Mouse (Mus musculus) megakaryocyte, adult 5-6 weeks (primary cell): ENCODE results near the gene Nup153. TPM values are rescaled to one million over a fixed set of nuclear protein-coding genes. Genes with fewer than 3 reads are reported as not detected.

ENCODE experiments used
- ATAC-seq: 2 replicates; pipeline ENCODE4 v1.8.0; 2016; ENCODE audit warnings: mild to moderate bottlenecking, inconsistent platforms; ENCODE audit not compliant: poor library complexity, severe bottlenecking
- total RNA-seq, 2 experiments: library from RNA; stranded (forward) in 1 of 2; stranded (reverse) in 1 of 2; fragments of 153-499, 151-499 nt in 1 of 2; fragments of 221-1000, 200-1000 nt in 1 of 2; gene quantifications; 2 replicates each; pipeline versions ENCODE4 v1.2.3 to v1.2.4; 2015 to 2017

The Nup153 gene
- 63.5 and 86.7 TPM in 2 replicates for total RNA-seq (2015)
- total RNA-seq (2017), result 52.0 and 57.3 TPM in 2 replicates

GRCm38 (mm10) chr13:46727837-46728268 is at the start of gene Nup153:
Nup153 (minus strand) TSS chr13:46727940.
- peak; percentile 95 for ATAC-seq

DNA sequence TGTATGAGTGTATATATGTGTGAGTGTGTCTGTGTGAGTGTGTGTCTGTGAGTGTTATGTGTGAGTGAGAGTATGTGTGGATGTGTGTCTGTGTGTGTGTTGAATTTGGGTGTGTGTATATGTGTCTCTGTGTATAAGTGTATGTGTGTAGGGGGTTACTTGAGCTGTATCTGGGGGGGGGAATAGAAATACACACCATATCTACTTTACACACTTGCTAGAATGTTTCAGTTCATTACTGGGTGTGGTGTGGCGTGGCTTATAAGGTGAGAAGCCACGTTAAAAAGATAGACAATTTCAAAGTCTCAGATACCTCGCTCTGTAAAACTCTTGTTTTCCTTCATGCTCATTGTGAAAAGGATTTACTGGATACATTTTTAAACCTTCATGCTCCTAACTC is 49.7 kb upstream of the Nup153 start:
- ATAC-seq, result no peak

GRCm38 (mm10) chr13:46776636-46777305 is 49.0 kb upstream of the Nup153 start:
- ATAC-seq, result no peak

DNA sequence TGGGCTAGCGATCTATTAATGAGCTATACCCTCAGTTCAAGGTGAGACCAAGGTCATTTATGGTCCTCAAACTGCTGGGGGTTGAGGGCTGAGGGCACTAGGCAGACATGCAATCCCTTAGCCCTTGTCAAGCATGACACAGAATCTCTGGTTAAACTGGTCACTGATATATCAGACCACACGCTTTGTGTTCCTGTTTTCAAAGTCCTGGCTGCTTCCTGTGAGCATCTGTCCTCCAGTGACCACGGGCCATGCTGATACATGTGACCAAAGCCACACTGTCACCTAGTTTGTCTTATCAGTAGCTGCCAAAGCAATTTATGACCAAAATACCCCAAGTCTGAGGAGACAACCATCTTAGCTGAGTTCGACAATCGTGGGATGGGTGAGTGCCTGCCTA is 47.3 kb upstream of the Nup153 start:
- ATAC-seq, result peak; percentile 82

DNA sequence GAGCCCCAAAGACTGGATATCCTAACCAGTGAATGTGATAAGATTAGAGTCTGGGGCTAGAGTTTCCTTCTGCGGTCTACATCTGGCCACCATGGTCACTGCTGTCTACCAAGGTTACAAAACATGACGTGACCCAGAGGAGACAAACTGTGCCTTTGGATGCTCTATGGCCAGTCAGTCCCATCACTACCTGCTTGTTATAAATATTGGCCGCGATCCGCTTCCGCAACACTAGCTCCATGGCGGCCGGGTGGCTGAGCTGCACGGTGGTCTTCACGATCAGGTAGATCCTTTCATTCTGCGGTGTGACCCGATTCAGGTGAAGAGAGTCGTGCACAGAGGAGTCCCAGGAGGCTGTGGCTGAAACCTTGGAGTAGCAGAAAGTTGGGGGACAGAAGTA is 44.8 kb upstream of the Nup153 start:
- ATAC-seq, result 0 out of 2 replicates have a peak, but pooled peaks have one; percentile 28

- peak; percentile 30; the same call in 1 of the 2 replicates for ATAC-seq
Measured at GRCm38 (mm10) chr13:46765361-46765760, 37.6 kb upstream of the Nup153 start.

DNA sequence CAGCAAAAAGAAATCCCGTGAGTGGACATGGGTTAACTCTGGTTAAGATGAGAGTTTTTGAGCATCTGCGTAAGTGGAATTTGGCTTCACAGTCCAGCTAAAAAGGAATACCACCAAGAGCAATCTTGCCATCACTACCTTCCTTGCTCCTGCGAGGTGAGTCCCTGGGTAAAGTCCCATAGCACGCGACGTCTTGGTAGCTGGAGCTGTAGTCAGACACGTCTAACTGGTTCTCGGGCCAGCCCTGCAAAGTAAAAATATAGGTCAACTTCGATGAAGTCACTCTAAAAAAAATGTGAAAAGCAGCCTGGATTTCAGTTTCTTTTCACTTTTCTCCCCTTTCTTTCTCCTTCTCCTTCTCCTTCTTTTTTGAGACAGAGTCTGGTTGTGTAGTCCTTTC is 35.5 kb upstream of the Nup153 start:
- ATAC-seq, result no peak

DNA sequence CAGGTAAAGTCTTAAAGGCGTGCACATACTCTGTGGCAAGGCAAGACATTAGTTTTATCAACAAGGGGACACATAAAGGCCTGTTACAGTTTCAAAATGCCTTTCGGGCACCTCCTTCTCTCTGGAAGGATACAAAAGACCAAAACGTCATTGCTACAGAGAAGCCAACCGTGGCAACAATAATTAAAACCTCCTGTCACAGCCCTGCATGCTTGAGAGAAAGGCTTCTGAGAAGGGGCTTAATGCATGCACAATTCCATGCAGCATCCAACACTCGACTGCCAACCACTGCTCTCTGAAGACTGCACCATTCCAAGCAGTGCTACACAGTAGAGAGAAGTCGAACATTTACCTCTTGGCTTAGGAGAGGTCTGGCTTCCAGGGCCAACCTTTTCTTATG is 33.2 kb upstream of the Nup153 start:
- no peak for ATAC-seq

- ATAC-seq, result no peak
Measured at GRCm38 (mm10) chr13:46759281-46759809, 31.6 kb upstream of the Nup153 start.

DNA sequence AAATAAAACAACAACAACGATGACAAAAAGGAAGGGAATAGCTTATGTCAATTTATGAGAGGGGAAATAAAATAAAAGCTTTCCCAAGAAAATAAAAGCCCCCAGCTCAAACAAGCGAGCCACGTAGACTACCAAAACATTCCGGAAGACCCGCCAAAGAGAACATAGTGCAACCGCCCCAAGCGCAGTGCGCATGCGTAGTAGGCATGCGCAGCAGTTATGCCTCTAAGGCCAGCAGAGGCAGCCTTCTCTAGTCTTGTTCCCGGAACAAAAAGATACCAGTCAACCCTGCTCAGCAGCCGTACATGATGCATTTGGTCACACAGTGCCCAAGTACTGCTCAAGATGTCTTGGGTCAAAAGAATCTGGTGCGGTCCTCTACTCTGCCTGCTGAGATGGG is 30.9 kb upstream of the Nup153 start:
- ATAC-seq, result no peak

DNA sequence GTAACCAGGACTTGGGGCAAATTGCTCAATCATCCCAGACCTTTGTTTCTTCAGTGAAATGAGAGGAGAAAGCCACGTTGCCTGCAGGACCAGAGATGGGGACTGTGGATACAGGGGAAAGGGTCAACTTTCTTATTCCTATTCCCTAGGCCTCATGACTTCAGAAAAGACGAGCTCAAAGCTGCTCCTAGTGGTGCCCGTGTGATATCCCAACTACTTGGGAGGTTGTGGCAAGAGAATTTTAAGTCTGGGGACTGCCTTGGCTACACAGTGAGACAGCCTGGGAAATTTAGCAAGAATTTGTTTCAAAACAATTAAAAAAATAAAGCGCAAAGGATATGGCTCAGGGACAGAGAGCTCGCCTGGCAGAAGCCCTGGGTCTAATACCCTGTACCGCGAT is 30.2 kb upstream of the Nup153 start:
- ATAC-seq, result no peak

- ATAC-seq, result no peak
Measured at GRCm38 (mm10) chr13:46753294-46753693, 25.6 kb upstream of the Nup153 start.

DNA sequence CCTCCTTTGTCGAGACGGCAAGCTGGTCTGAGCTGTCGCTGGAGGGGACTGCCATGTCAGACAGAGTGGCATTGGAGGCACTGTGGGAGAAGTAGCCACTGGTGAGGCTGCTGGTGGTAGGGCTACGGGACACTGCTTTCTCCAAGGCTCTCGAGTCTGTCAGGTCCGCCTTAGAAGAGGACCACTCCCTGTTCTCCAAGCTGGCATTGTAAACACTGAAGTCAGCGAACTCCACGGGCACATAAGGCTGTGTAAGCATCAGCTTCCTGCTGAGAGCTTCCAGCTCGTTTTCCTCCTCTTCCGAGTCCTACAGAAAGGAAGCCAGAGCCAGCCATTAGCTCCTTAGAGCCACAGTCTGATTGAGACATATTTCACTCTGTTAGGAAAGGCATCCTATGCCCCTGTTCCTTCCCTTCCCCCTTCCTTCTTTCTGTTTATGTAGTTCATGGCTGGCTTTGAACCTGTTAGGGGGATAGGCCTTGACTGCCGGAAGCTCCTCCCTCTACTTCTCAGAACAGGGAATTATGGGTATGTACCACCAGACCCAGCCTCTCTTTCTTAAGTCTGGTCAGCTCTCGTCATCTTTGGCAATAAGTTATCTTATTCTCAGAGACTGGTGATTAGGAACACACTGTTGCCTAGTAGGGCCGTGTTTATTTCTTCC is 25.0 kb upstream of the Nup153 start:
- no peak for ATAC-seq

DNA sequence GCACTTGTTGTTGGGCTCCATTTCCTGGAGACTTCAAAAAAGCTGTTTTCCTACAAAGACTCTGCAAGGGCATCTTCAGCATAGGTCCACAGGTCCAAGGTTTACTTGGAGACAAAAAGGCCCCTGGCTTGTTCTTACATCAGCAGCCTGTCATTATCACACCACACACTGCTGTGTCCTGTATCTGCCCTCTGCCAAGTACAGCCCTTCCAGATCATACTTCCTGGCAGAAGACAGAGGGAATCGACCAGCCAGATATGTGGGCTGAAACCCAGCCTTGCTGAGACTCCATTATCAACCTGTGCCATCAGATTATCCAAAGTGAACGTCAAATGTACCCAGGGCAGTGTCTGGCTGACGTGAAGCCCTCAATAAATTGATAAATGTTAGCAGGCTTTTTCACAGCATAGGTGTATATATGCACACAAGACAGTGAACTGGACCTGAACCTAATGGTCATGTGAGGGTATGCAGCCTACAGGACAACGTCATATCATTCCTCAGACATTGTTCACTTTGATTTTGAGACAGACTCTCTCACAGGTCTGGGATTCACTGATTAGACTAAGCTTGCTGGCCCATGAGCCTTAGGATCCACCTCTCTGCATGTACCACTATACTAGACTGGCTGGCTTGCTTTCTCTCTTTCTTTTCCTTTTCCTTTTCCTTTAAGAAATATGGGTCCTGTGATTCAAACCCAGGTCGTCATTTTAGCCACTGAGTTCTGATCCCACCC is 20.6 kb upstream of the Nup153 start:
- ATAC-seq, result no peak

- ATAC-seq, result no peak
Measured at GRCm38 (mm10) chr13:46743821-46744220, 16.1 kb upstream of the Nup153 start.

GRCm38 (mm10) chr13:46742367-46742766 is 14.6 kb upstream of the Nup153 start:
- no peak for ATAC-seq

DNA sequence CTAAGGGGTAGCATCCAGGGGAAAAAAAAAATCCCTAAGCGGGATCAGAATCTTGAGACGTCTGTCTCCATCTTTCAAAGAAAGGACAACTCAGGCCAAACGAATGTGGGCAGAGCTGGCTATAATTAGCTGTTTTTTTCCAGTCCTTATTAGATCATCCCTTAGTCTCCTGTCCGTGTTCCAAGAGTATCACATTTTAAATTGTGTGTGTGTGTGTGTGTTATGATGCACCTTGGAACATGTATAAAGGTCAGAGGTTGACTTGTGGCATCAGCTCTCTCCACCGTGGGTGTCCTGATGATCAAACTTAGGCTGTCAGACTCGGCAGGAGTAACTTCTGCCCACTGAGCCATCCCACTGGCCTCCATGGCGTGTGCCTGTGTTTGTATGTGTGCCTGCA is 11.7 kb upstream of the Nup153 start:
- ATAC-seq, result no peak

DNA sequence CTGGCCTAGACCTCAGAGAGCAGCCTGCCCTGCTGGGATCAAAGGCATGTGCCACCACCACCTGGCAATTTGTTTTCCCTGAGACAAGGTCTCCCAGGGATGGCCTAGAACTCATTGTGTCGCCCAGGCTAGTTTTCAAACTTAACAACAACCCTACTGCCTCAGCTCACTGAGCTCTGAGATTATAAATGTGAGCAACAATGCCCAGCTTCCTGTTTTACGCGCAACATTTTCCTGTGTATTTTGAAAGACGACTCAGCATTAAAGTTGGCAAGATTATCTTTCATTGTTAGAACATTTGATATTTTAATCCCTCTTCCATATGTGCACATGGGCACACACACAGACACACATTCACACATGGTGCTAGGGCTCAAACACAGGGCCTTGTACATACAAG is 9.7 kb upstream of the Nup153 start:
- peak; percentile 34; the same call in 1 of the 2 replicates for ATAC-seq

- peak; percentile 34 for ATAC-seq
Measured at GRCm38 (mm10) chr13:46736479-46736865, 8.7 kb upstream of the Nup153 start.

DNA sequence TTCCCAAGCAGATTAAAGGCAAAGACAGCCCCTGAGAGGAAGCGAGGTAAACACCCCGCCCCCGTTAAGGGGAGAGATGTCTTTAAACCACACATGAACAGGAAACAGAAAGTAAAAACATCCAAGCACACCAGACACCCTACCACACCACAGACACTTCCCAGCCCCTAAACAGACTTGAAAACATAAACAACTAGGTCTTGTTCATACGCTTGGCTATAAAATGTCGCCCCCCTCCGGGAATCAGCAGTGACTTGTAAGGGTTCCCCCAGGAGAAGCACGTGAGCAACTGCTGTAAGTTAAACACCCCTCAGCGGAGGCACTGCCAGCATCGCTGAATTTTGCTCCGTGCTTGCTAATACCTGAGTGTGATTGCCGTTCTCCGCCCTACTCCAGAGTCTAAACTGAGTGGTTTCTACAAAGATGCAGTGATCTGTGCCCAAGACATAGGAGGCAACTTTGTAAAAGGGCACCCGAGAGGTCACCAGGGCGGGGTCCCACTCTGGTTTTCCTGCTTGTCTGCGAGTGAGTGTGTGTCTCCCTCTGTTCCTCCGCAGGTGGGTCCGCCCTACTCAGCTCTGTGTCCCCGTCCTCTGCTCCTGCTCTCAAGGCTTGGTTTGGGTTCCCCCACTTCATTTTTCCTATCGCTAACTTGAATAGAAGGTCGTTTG is 8.2 kb upstream of the Nup153 start:
- peak; percentile 77 for ATAC-seq

- peak; percentile 42 for ATAC-seq
Measured at GRCm38 (mm10) chr13:46735219-46735807, 7.6 kb upstream of the Nup153 start.
